9 mouse cellular contexts compared by ENCODE assay signal in genomic region chr4:140963941-140964597, GRCm38 (mm10). TPM values are rescaled to one million over a fixed set of nuclear protein-coding genes. Genes with fewer than 3 reads are reported as not detected.
DNase-seq lines count a peak whose midpoint lies in the region; ATAC-seq and TF ChIP-seq lines count a peak whose summit lies in the region.
"Had no signal": no experiment of that assay in that cellular context is flagged by ENCODE, and none has a peak within 500 bp of the region (broad histone marks: within the 10 kb centered on the region; RNA-seq: fewer than 3 reads in every experiment).

No protein-coding gene starts in this region.

- H3K36me3 ChIP-seq in heart, embryonic 13.5 days, result peaks cover 38% of the 10 kb centered on the region
- peaks cover 33% of the 10 kb centered on the region for H3K36me3 ChIP-seq in heart, embryonic 10.5 days
- H3K36me3 ChIP-seq in lung, embryonic 14.5 days (ENCODE audit: insufficient read depth), result peaks cover 23% of the 10 kb centered on the region
- H3K36me3 ChIP-seq in MEL (ENCODE audit: control insufficient read depth in 1 of 2, insufficient read depth in 2 of 2, low read length in 2 of 2), result peaks cover 0 to 15% of the 10 kb centered on the region in 2 experiments; a peak in 2 of 4 replicates

- H3K9ac ChIP-seq in heart, embryonic 13.5 days, result peak overlapping the region; percentile 21
- no peak overlapping the region; the same call in 1 of the 2 replicates for H3K9ac ChIP-seq in lung, embryonic 14.5 days
- peak overlapping the region; percentile 7; the same call in 1 of the 2 replicates for H3K9ac ChIP-seq in MEL (ENCODE audit: control insufficient read depth, low read depth, low read length, poor library complexity, severe bottlenecking)
- H3K9ac ChIP-seq: liver, embryonic 14.5 days had no signal

- no peak overlapping the region for H3K4me3 ChIP-seq in heart, embryonic 13.5 days
- no peak overlapping the region for H3K4me3 ChIP-seq in heart, embryonic 10.5 days
- H3K4me3 ChIP-seq in lung, embryonic 14.5 days (ENCODE audit: low read depth, low read length), result no peak overlapping the region
- no peak overlapping the region for H3K4me3 ChIP-seq in lung, adult 2 months (replicated peaks; ENCODE audit: extremely low read depth, low read depth, low read length)
- H3K4me3 ChIP-seq in MEL (ENCODE audit: control insufficient read depth in 1 of 2, insufficient read depth in 1 of 2, low read depth in 2 of 2, low read length in 2 of 2), result no peak overlapping the region

- no peaks in the 10 kb centered on the region for H3K27me3 ChIP-seq in heart, embryonic 13.5 days (replicated peaks)
- no peaks in the 10 kb centered on the region for H3K27me3 ChIP-seq in heart, embryonic 10.5 days (ENCODE audit: insufficient read depth, poor library complexity, severe bottlenecking)
- H3K27me3 ChIP-seq in lung, embryonic 14.5 days (ENCODE audit: insufficient read depth, low read length), result no peaks in the 10 kb centered on the region
- no peaks in the 10 kb centered on the region for H3K27me3 ChIP-seq in MEL (ENCODE audit: control insufficient read depth in 1 of 2, insufficient read depth in 2 of 2, low read length in 2 of 2)

- H3K4me1 ChIP-seq in heart, embryonic 13.5 days, result peaks cover 38% of the 10 kb centered on the region
- H3K4me1 ChIP-seq in heart, embryonic 10.5 days, result peaks cover 39% of the 10 kb centered on the region
- H3K4me1 ChIP-seq in lung, embryonic 14.5 days (ENCODE audit: insufficient read depth), result peaks cover 8% of the 10 kb centered on the region
- H3K4me1 ChIP-seq in lung, adult 2 months (ENCODE audit: control insufficient read depth, insufficient read depth, low read length), result peaks cover 14% of the 10 kb centered on the region
- H3K4me1 ChIP-seq in MEL (ENCODE audit: control insufficient read depth in 1 of 2, insufficient read depth in 2 of 2, low read length in 2 of 2), result peaks cover 7 to 22% of the 10 kb centered on the region in 2 experiments

- H3K9me3 ChIP-seq in heart, embryonic 13.5 days, result no peaks in the 10 kb centered on the region
- H3K9me3 ChIP-seq in heart, embryonic 10.5 days, result no peaks in the 10 kb centered on the region
- H3K9me3 ChIP-seq in lung, embryonic 14.5 days (ENCODE audit: low read depth, low read length), result no peaks in the 10 kb centered on the region
- no peaks in the 10 kb centered on the region for H3K9me3 ChIP-seq in MEL (replicated peaks; ENCODE audit: insufficient read depth, low read length)

- H3K4me2 ChIP-seq in heart, embryonic 13.5 days, result no peak overlapping the region
- no peak overlapping the region for H3K4me2 ChIP-seq in lung, embryonic 14.5 days

- WGBS in heart, embryonic 13.5 days, result 77% methylated on average over 9 of the region's 9 CpGs
- WGBS in heart, embryonic 10.5 days, result 85% methylated on average over 9 of the region's 9 CpGs
- WGBS in lung, embryonic 14.5 days, result 76% methylated on average over 9 of the region's 9 CpGs
- WGBS in lung, adult 2 months, result 63% methylated on average over 9 of the region's 9 CpGs

- H3K79me2 ChIP-seq in MEL (ENCODE audit: control insufficient read depth, insufficient read depth, low read length, poor library complexity), result peaks cover 19% of the 10 kb centered on the region

- TF ChIP-seq RAD21 in MEL (IDR thresholded peaks at IDR 0.05; ENCODE audit: low read depth, low read length), result no peak

- no peak for TF ChIP-seq EP300 in MEL (IDR thresholded peaks at IDR 0.05; ENCODE audit: low read depth in 1 of 2, low read length in 2 of 2)

- TF ChIP-seq POLR2A in lung, adult 2 months (IDR thresholded peaks at IDR 0.05; ENCODE audit: borderline replicate concordance, extremely low read depth, low read depth, low read length), result no peak
- no peak for TF ChIP-seq POLR2A in MEL (IDR thresholded peaks at IDR 0.05; ENCODE audit: control insufficient read depth in 1 of 2, insufficient read depth in 1 of 2, low read depth in 1 of 2, low read length in 2 of 2, poor library complexity in 1 of 2)

- DNase-seq in heart, embryonic 10.5 days (ENCODE audit: low spot score), result no peak
- DNase-seq in lung, embryonic 14.5 days, result no peak
- DNase-seq in lung, adult 2 months, result no peak
- DNase-seq in MEL (ENCODE audit: low read depth, low spot score), result peak; percentile 65
- DNase-seq in induced T-regulatory cell, adult 2 months (ENCODE audit: low read depth), result peak; percentile 28
- no peak for DNase-seq in Muller cell, postnatal 12 days (ENCODE audit: inconsistent ontology term)
- DNase-seq in frontal cortex, postnatal 10 days (ENCODE audit: low spot score in 2 of 2), result no peak

- ATAC-seq in heart, embryonic 13.5 days (ENCODE audit: extremely low read depth, insufficient number of reproducible peaks, low FRiP score, low TSS enrichment), result no peak
- ATAC-seq in lung, embryonic 14.5 days (ENCODE audit: insufficient read depth), result no peak

- no peak for TF ChIP-seq CTCF in lung, embryonic 14.5 days (IDR thresholded peaks at IDR 0.05; ENCODE audit: low read depth)
- no peak for TF ChIP-seq CTCF in lung, adult 2 months (IDR thresholded peaks at IDR 0.05; ENCODE audit: insufficient read depth, low read length)
- TF ChIP-seq CTCF in MEL (IDR thresholded peaks at IDR 0.05 in 2 of 3, conservative IDR thresholded peaks at IDR 0.05 in 1 of 3; ENCODE audit: control insufficient read depth in 1 of 3, insufficient read depth in 1 of 3, low read depth in 2 of 3, low read length in 3 of 3, poor library complexity in 1 of 3, severe bottlenecking in 1 of 3), result no peak

- no peak overlapping the region for H3K27ac ChIP-seq in heart, embryonic 13.5 days (replicated peaks)
- no peak overlapping the region for H3K27ac ChIP-seq in heart, embryonic 10.5 days
- peak overlapping the region; percentile 54; the same call in 1 of the 2 replicates for H3K27ac ChIP-seq in lung, embryonic 14.5 days (ENCODE audit: low read depth)
- peak overlapping the region; percentile 52 for H3K27ac ChIP-seq in MEL (ENCODE audit: control insufficient read depth, low read depth, low read length)
- H3K27ac ChIP-seq: liver, embryonic 14.5 days had no signal

TF ChIP-seq in MEL, 35 proteins besides CTCF, POLR2A, EP300 and RAD21:
- peak; percentile 28; the same call in 1 of the 2 replicates for TF ChIP-seq ZNF384 (IDR thresholded peaks at IDR 0.05; ENCODE audit: low read depth, low read length)
- no peak for TF ChIP-seq SMC3 (IDR thresholded peaks at IDR 0.05; ENCODE audit: low read depth, low read length)
- TF ChIP-seq USF1 (IDR thresholded peaks at IDR 0.05; ENCODE audit: low read depth, low read length), result no peak

RNA-seq across cellular contexts. Expression of gene Sdhb, which starts 3.1 kb away (rescaled TPM):
- polyA plus RNA-seq in heart, embryonic 13.5 days (2015; fragmentation: Nextera tagmentation; extraction: Ambion mirVana), result 807 and 886 TPM in 2 replicates
- polyA plus RNA-seq in heart, embryonic 10.5 days (2016; fragmentation: Nextera tagmentation; extraction: Ambion mirVana), result 605 and 778 TPM in 2 replicates
- 382 and 392 TPM in 2 replicates for polyA plus RNA-seq in lung, embryonic 14.5 days (2014; fragmentation: Nextera tagmentation; extraction: Ambion mirVana)
- 97.5 and 143 TPM in 2 replicates for polyA plus RNA-seq in lung, adult 2 months (2012; rRNA removed)
- 271 and 292 TPM in 2 replicates for total RNA-seq in MEL (2012; rRNA removed)
- 100 to 1,000 TPM; 342 to 414 TPM for polyA plus RNA-seq in MEL (2012; ENCODE audit: insufficient read depth in 1 of 2, insufficient read length in 2 of 2, low read depth in 1 of 2, low replicate concordance in 2 of 2, missing spikeins in 1 of 2)

RNA-seq across cellular contexts. Expression of gene Atp13a2, which starts 22.6 kb away (rescaled TPM):
- 28.7 and 29.4 TPM in 2 replicates for polyA plus RNA-seq in heart, embryonic 13.5 days (2015; fragmentation: Nextera tagmentation; extraction: Ambion mirVana)
- 34.9 and 37.8 TPM in 2 replicates for polyA plus RNA-seq in heart, embryonic 10.5 days (2016; fragmentation: Nextera tagmentation; extraction: Ambion mirVana)
- polyA plus RNA-seq in lung, embryonic 14.5 days (2014; fragmentation: Nextera tagmentation; extraction: Ambion mirVana), result 34.0 and 37.2 TPM in 2 replicates
- polyA plus RNA-seq in lung, adult 2 months (2012; rRNA removed), result 199 and 258 TPM in 2 replicates
- total RNA-seq in MEL (2012; rRNA removed), result 27.3 and 29.0 TPM in 2 replicates
- polyA plus RNA-seq in MEL (2012; ENCODE audit: insufficient read depth in 1 of 2, insufficient read length in 2 of 2, low read depth in 1 of 2, low replicate concordance in 2 of 2, missing spikeins in 1 of 2), result 10 to 100 TPM in 1 of 2 experiments, not detected in 1; 65.4 TPM

RNA-seq across cellular contexts. Expression of gene Mfap2, which starts 46.1 kb away (rescaled TPM):
- 273 and 299 TPM in 2 replicates for polyA plus RNA-seq in heart, embryonic 13.5 days (2015; fragmentation: Nextera tagmentation; extraction: Ambion mirVana)
- 159 and 233 TPM in 2 replicates for polyA plus RNA-seq in heart, embryonic 10.5 days (2016; fragmentation: Nextera tagmentation; extraction: Ambion mirVana)
- polyA plus RNA-seq in lung, embryonic 14.5 days (2014; fragmentation: Nextera tagmentation; extraction: Ambion mirVana), result 517 and 566 TPM in 2 replicates
- 173 and 190 TPM in 2 replicates for polyA plus RNA-seq in lung, adult 2 months (2012; rRNA removed)
- total RNA-seq in MEL (2012; rRNA removed), result not detected in 2 replicates
- polyA plus RNA-seq in MEL (2012; ENCODE audit: insufficient read depth in 1 of 2, insufficient read length in 2 of 2, low read depth in 1 of 2, low replicate concordance in 2 of 2, missing spikeins in 1 of 2), result not detected

RNA-seq across cellular contexts. Expression of gene Padi2, which starts 57.9 kb away (rescaled TPM):
- polyA plus RNA-seq in heart, embryonic 13.5 days (2015; fragmentation: Nextera tagmentation; extraction: Ambion mirVana), result 2.1 and 2.9 TPM in 2 replicates
- polyA plus RNA-seq in heart, embryonic 10.5 days (2016; fragmentation: Nextera tagmentation; extraction: Ambion mirVana), result 2.9 and 6.3 TPM in 2 replicates
- 1.1 and 1.8 TPM in 2 replicates for polyA plus RNA-seq in lung, embryonic 14.5 days (2014; fragmentation: Nextera tagmentation; extraction: Ambion mirVana)
- polyA plus RNA-seq in lung, adult 2 months (2012; rRNA removed), result 3.7 and 4.7 TPM in 2 replicates
- 0.07 and 0.27 TPM in 2 replicates for total RNA-seq in MEL (2012; rRNA removed)
- polyA plus RNA-seq in MEL (2012; ENCODE audit: insufficient read depth in 1 of 2, insufficient read length in 2 of 2, low read depth in 1 of 2, low replicate concordance in 2 of 2, missing spikeins in 1 of 2), result under 1 TPM in 1 of 2 experiments, not detected in 1; 0.07 TPM

Comparison
In these comparisons a context has a peak if more than half of its experiments do, and no peak if none do; other contexts are left out.
1. H3K27ac ChIP-seq: peak in lung, embryonic 14.5 days (single experiment) and MEL (single experiment); none in heart, embryonic 13.5 days (single experiment) and heart, embryonic 10.5 days (single experiment).
2. DNase-seq: peak in MEL (single experiment) and induced T-regulatory cell, adult 2 months (single experiment); none in heart, embryonic 10.5 days (single experiment), lung, embryonic 14.5 days (single experiment), lung, adult 2 months (single experiment), Muller cell, postnatal 12 days (single experiment) and frontal cortex, postnatal 10 days (0 of 2).
3. RNA of gene Mfap2, which starts 46.1 kb away (polyA plus RNA-seq): 517 to 566 TPM in lung, embryonic 14.5 days, 273 to 299 TPM in heart, embryonic 13.5 days, 159 to 233 TPM in heart, embryonic 10.5 days and 173 to 190 TPM in lung, adult 2 months; not detected in MEL; every median in the first group is over 100 times any median in the second.